Mouse (Mus musculus): ENCODE data around the gene 1700016D06Rik. TPM values are rescaled to one million over a fixed set of nuclear protein-coding genes. Genes with fewer than 3 reads are reported as not detected.

The 1700016D06Rik gene
- polyA plus RNA-seq (2015; fragmentation: Nextera tagmentation; extraction: Ambion mirVana), result not detected in 2 replicates

DNA sequence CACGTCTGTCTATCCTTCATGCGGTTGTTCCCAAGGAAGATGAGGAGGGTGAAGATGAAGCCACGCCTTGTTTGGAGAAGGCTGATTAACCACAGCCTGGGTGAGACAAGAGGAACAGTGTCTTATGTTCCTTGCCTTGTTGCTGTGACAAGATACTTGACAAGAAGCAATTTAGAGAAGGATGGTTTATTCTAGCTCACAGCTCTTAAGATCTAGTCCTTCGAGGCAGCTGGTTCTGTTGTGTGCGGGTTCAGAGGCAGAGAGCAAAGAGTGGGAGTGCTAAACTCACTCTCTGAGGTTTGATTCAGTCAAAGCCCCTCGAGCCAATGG, at the start of gene 1700016D06Rik:
Gene 1700016D06Rik (minus strand): TSS at position 31 of the 330 bp plus-strand sequence.
- 75% methylated on average over 6 of the region's 6 CpGs for WGBS
- Histone ChIP-seq H3K9me3 (no peaks in the 10 kb centered on the region), H3K27ac (replicated peaks) (no peak within 1 kb of the TSS), H3K27me3 (peaks cover 5% of the 10 kb centered on the region; the same call in 1 of the 2 replicates), H3K4me2 (peak within 1 kb of the TSS; percentile 53), H3K9ac (peak within 1 kb of the TSS; percentile 58), H3K36me3 (no peaks in the 10 kb centered on the region), H3K4me1 (replicated peaks) (peaks cover 5% of the 10 kb centered on the region), H3K4me3 (peak within 1 kb of the TSS; percentile 22)
- no peak for ATAC-seq (ENCODE audit: low read depth)

DNA sequence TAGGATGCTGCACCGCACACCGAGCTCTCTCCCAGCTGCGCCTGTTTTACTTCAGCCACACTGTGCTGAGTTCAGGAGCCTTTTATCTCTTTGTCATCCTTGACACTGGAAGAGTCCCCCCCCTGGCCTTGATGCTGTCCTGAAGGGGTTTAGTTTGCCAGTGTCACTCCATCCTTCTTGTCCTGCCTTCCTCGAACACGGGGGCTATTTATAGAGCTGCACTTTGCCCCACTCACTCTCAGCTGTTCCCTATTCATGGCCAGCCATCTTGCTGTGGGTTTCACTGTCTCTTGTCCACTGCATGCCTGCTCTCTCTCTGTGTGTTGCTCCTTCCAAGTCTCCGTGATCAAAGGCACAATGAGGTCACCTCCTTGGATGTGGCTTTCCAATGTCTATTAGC, 48.6 kb upstream of the 1700016D06Rik start:
- H3K27me3 ChIP-seq, result no peaks in the 10 kb centered on the region
- H3K9ac ChIP-seq, result no peak overlapping the region
- no peak overlapping the region for H3K27ac ChIP-seq (replicated peaks)
- H3K4me3 ChIP-seq, result no peak overlapping the region
- H3K4me1 ChIP-seq (replicated peaks), result peaks cover 4% of the 10 kb centered on the region; the same call in 1 of the 2 replicates
- H3K9me3 ChIP-seq, result no peaks in the 10 kb centered on the region
- no peaks in the 10 kb centered on the region for H3K36me3 ChIP-seq
- WGBS, result 63% methylated on average over 6 of the region's 6 CpGs
- H3K4me2 ChIP-seq, result no peak overlapping the region
- ATAC-seq (ENCODE audit: low read depth), result no peak

DNA sequence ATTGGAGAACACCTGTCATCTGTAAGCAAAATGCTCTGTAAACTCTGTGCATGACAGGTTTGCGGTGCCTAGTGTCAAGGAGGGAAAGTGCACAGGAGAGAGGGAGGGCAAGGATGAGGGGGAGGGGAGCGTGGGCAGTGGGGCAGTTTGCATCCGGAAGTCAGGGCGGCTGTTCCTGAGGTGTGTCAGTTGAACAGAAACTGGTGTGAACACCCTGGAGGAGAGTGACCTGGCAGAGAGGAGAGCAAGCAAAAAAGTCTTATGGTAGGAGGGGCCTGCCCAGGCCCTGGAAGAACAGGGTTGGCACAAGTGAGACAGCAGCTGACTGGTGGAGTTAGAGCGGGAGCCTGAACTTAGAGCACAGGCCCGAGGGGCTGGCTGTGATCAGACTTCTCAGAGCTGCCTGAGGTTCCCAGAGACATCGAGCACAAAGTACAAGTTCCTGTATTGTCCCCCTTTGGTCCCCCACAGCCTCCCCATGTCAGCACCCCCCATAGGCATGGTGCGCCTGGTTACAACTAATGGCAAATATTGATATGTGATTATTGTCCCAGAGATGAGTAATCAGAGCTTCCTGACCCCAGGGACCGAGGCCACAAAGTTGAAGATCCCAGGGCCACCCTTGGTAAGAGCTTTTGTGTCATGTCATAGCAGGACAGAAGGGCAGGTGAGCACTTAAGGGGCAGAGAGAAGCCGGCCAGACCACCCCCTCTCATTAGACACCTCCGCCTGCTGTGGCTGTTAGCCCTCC, 46.2 kb upstream of the 1700016D06Rik start:
- 88% methylated on average over 11 of the region's 11 CpGs for WGBS
- no peak overlapping the region for H3K9ac ChIP-seq
- H3K27ac ChIP-seq (replicated peaks), result no peak overlapping the region
- no peak overlapping the region for H3K4me3 ChIP-seq
- no peaks in the 10 kb centered on the region for H3K27me3 ChIP-seq
- no peaks in the 10 kb centered on the region for H3K36me3 ChIP-seq
- H3K4me1 ChIP-seq (replicated peaks), result peaks cover 8% of the 10 kb centered on the region; the same call in 1 of the 2 replicates
- H3K9me3 ChIP-seq, result no peaks in the 10 kb centered on the region
- no peak overlapping the region for H3K4me2 ChIP-seq
- no peak for ATAC-seq (ENCODE audit: low read depth)

GRCm38 (mm10) chr8:11743580-11743979, 42.7 kb upstream of the 1700016D06Rik start:
- H3K9ac ChIP-seq, result no peak overlapping the region
- no peak overlapping the region for H3K4me3 ChIP-seq
- peaks cover 19% of the 10 kb centered on the region for H3K36me3 ChIP-seq
- H3K9me3 ChIP-seq, result no peaks in the 10 kb centered on the region
- 0 out of 2 replicates have a peak, but pooled peaks cover 8% of the 10 kb centered on the region for H3K4me1 ChIP-seq (replicated peaks)
- no peak overlapping the region for H3K4me2 ChIP-seq
- WGBS, result 81% methylated on average over 10 of the region's 10 CpGs
- H3K27ac ChIP-seq (replicated peaks), result no peak overlapping the region
- H3K27me3 ChIP-seq, result no peaks in the 10 kb centered on the region
- no peak for ATAC-seq (ENCODE audit: low read depth)

DNA sequence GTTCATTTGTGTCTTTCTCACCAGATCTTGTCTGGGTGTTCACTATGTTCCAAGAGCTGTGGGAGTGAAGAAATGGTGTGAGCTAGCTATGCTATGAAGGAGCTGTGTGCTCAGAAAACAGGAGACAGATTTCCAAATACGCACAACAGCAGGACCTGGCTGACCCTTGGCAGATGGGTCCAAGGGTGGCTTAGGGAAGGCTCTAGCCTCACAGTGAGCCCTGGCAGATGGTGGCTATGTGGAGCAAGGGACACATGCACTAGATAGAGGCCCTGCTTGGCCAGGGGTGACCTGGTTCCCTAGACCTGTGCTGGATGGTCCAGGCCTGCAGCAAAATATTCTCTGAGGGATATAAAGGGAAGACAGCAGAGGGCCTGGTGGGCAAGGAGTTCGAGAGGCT, 40.0 kb upstream of the 1700016D06Rik start:
- no peak for ATAC-seq (ENCODE audit: low read depth)

DNA sequence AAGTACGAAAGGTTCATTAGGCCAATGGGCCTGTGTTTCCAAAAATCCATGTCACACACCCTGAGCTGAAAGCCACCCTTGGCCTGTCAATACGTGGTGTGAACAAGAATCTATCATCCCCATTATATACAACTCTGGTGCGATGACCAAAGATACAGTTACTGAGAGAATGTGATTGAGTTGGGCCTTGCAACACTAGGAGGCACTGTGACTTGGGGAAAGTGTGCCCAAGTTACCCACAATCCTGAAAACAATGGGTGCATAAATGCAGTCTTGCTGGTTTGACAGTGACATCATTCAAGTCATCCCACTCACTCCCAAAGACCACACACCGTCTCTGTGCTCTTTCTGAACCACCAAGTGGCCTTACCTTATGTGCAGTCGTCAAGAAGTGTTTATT, 38.2 kb upstream of the 1700016D06Rik start:
- H3K4me3 ChIP-seq, result no peak overlapping the region
- ATAC-seq (ENCODE audit: low read depth), result no peak
- H3K27ac ChIP-seq (replicated peaks), result no peak overlapping the region
- H3K36me3 ChIP-seq, result peaks cover 41% of the 10 kb centered on the region
- no peaks in the 10 kb centered on the region for H3K9me3 ChIP-seq
- H3K4me2 ChIP-seq, result no peak overlapping the region
- WGBS, result 87% methylated on average over 5 of the region's 5 CpGs
- H3K4me1 ChIP-seq (replicated peaks), result peaks cover 8% of the 10 kb centered on the region; the same call in 1 of the 2 replicates
- no peaks in the 10 kb centered on the region for H3K27me3 ChIP-seq
- no peak overlapping the region for H3K9ac ChIP-seq

More for the DNA sequence above, 40.0 kb upstream of the 1700016D06Rik start:
- no peak overlapping the region for H3K4me3 ChIP-seq
- H3K9ac ChIP-seq, result no peak overlapping the region
- no peaks in the 10 kb centered on the region for H3K27me3 ChIP-seq
- no peak overlapping the region for H3K27ac ChIP-seq (replicated peaks)
- H3K4me1 ChIP-seq (replicated peaks), result 0 out of 2 replicates have a peak, but pooled peaks cover 8% of the 10 kb centered on the region
- H3K4me2 ChIP-seq, result no peak overlapping the region
- 84% methylated on average over 2 of the region's 2 CpGs for WGBS
- peaks cover 36% of the 10 kb centered on the region for H3K36me3 ChIP-seq
- no peaks in the 10 kb centered on the region for H3K9me3 ChIP-seq

GRCm38 (mm10) chr8:11737096-11737495, 36.2 kb upstream of the 1700016D06Rik start:
- Histone ChIP-seq H3K27me3 (no peaks in the 10 kb centered on the region), H3K36me3 (peaks cover 45% of the 10 kb centered on the region), H3K27ac (replicated peaks) (no peak overlapping the region), H3K4me1 (replicated peaks) (peaks cover 11% of the 10 kb centered on the region; the same call in 1 of the 2 replicates), H3K4me3 (no peak overlapping the region), H3K4me2 (no peak overlapping the region), H3K9ac (no peak overlapping the region), H3K9me3 (no peaks in the 10 kb centered on the region)
- 91% methylated on average over 6 of the region's 6 CpGs for WGBS
- ATAC-seq (ENCODE audit: low read depth), result no peak

DNA sequence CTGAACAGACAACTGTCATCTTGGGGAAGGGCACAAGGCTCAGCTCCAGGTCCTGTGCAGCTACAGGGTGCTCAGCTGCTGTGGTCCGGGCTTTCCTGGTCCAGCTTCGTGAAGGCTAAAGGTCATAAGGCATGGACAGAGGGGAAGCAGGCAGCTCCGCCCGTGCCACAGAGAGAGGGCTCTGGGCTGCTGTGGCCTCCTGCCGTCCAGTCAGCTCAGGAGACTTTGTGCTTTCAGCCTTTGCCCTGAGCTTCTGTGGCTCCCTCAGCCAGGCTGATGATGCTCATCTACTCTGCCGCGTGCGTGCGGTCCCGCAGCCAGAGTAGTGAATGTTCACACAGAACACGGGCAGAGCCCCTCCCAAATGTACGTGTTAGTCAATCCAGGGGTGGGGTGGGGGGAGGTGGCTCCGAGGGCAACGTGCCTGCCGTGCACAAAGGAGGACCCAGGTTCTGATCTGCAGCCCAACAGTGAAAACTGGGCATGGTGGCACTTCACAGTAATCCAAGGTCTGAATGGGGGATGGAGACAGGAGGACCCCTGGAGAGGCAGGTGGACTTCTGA, 34.9 kb upstream of the 1700016D06Rik start:
- H3K27me3 ChIP-seq, result no peaks in the 10 kb centered on the region
- no peak overlapping the region for H3K4me3 ChIP-seq
- H3K36me3 ChIP-seq, result peaks cover 39% of the 10 kb centered on the region
- WGBS, result 89% methylated on average over 15 of the region's 15 CpGs
- H3K27ac ChIP-seq (replicated peaks), result no peak overlapping the region
- no peak overlapping the region for H3K9ac ChIP-seq
- peaks cover 22% of the 10 kb centered on the region for H3K4me1 ChIP-seq (replicated peaks)
- no peak for ATAC-seq (ENCODE audit: low read depth)
- no peak overlapping the region for H3K4me2 ChIP-seq
- H3K9me3 ChIP-seq, result no peaks in the 10 kb centered on the region

DNA sequence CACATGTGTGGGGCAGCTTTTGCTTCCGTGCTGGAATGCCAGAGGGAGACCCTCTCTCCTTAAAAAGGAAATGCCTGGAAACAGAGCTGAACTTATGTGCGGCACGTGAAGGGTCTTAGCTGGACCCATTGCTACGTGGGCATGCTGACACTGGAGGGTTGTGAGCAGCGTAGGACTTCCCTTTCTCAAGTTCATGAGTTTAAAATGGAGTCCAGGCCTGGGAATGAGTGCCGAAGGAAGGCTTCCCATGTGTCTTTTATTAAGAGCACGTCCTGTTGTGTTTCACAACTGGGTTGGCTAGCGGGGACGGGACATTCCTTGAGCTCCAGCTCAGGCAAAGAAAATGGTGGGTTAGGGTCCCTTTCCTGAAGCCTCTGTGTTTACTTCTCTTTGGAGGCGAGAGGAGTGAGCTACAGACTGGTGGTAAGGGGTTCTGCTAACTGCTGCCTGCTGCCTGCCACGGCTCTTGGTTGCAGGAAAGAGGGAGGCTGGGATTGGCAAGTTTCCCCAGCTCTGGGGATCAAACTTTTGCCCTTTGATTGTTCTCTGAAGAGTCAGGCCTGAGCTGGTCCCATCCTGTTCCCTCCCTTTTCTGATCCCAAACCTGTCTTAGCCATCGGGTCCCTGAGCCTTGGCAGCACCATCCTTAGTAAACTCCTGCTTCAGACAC, 29.5 kb upstream of the 1700016D06Rik start:
- ATAC-seq (ENCODE audit: low read depth), result no peak
- Histone ChIP-seq H3K27me3 (peaks cover 7% of the 10 kb centered on the region), H3K4me3 (peak overlapping the region; percentile 79), H3K4me2 (peak overlapping the region; percentile 85), H3K9me3 (no peaks in the 10 kb centered on the region), H3K27ac (replicated peaks) (no peak overlapping the region), H3K36me3 (peaks cover 6% of the 10 kb centered on the region; the same call in 1 of the 2 replicates), H3K4me1 (replicated peaks) (peaks cover 50% of the 10 kb centered on the region), H3K9ac (peak overlapping the region; percentile 46)
- WGBS, result 73% methylated on average over 12 of the region's 12 CpGs

DNA sequence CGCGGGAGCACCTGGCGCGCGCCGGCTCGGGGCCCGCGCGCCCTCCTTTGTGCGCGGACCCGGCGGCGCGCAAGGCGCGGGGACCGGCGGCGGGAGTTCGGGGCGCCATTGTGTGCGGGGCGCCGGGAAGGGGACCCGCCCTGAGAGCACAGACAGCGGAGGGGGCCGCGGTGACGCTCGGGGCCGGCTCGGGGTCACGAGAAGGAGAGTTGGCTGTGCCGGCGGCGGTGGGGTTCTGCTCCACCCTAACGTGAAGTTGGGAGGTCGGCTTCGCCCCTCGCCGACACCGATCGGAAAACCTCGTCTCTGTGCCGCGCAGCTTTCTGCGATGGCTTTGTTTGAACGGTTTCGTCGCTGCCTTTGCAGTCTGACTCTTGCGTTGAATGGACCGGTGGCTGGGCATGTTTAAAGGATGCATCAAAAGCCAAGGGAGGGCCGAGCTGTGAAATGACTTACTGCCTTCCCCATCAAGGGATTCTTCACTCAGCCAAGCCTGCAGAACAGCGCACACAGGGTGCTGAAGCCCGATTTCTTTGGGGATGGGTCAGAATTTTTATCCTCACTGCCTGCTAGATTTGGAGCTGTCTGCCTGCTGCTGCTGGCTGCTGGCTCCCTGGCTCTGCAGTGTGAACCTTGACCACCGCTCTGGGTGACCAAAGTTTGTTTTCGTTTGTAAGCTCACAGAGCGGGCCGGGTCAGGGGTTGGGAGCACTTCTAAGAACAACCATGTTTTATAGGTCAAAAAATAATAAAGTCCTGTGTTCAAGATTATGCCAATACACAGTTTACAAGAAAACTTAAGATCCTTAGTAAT, 27.8 kb upstream of the 1700016D06Rik start:
- H3K36me3 ChIP-seq, result 0 out of 2 replicates have a peak, but pooled peaks cover under 1% of the 10 kb centered on the region
- ATAC-seq (ENCODE audit: low read depth), result peak; percentile 63
- peak overlapping the region; percentile 97 for H3K9ac ChIP-seq
- under 1% methylated on average over 58 of the region's 61 CpGs for WGBS
- H3K4me1 ChIP-seq (replicated peaks), result peaks cover 46% of the 10 kb centered on the region
- H3K4me3 ChIP-seq, result peak overlapping the region; percentile 79
- H3K4me2 ChIP-seq, result peak overlapping the region; percentile 85
- peak overlapping the region; percentile 100 for H3K27ac ChIP-seq (replicated peaks)
- H3K27me3 ChIP-seq, result peaks cover 14% of the 10 kb centered on the region
- no peaks in the 10 kb centered on the region for H3K9me3 ChIP-seq

- Histone ChIP-seq H3K4me2 (peak within 1 kb of the TSS; percentile 85), H3K4me3 (peak within 1 kb of the TSS; percentile 79), H3K9me3 (no peaks in the 10 kb centered on the region), H3K4me1 (replicated peaks) (peaks cover 41% of the 10 kb centered on the region), H3K9ac (peak within 1 kb of the TSS; percentile 97), H3K27ac (replicated peaks) (peak within 1 kb of the TSS; percentile 100), H3K27me3 (peaks cover 14% of the 10 kb centered on the region), H3K36me3 (no peaks in the 10 kb centered on the region)
- ATAC-seq (ENCODE audit: low read depth), result peak; percentile 89
- under 1% methylated on average over 107 of the region's 127 CpGs for WGBS
Observed at GRCm38 (mm10) chr8:11727651-11728481, 27.0 kb upstream of the 1700016D06Rik start, which contains the start of gene Arhgef7. TSS of gene Arhgef7 (plus strand) at chr8:11727721.
